Mouse (Mus musculus) WW6 (cell line): ENCODE results near the gene B9d1.

Source experiments
- DNase-seq: peaks from one replicate; pipeline ENCODE4 v3.0.0-alpha.2; 2013; ENCODE audit warnings: low read depth, low spot score

B9d1 gene

GRCm38 (mm10) chr11:61489085-61489484, 15.9 kb upstream of the B9d1 start:
- DNase-seq, result no peak

GRCm38 (mm10) chr11:61489874-61490273, 15.1 kb upstream of the B9d1 start:
- DNase-seq, result no peak

- DNase-seq, result no peak
Observed at GRCm38 (mm10) chr11:61490944-61491520, 13.9 kb upstream of the B9d1 start.

GRCm38 (mm10) chr11:61492749-61493401, 12.1 kb upstream of the B9d1 start:
- no peak for DNase-seq

GRCm38 (mm10) chr11:61493525-61494128, 11.3 kb upstream of the B9d1 start:
- no peak for DNase-seq

GRCm38 (mm10) chr11:61494129-61494997, 10.6 kb upstream of the B9d1 start, which contains the start of gene Mapk7:
Gene Mapk7, minus strand, starts transcription at chr11:61494406.
- peak; percentile 100 for DNase-seq

GRCm38 (mm10) chr11:61495528-61495927, 9.4 kb upstream of the B9d1 start:
- DNase-seq, result no peak

GRCm38 (mm10) chr11:61497490-61497889, 7.5 kb upstream of the B9d1 start:
- no peak for DNase-seq

- no peak for DNase-seq
Observed at GRCm38 (mm10) chr11:61498736-61499504, 6.0 kb upstream of the B9d1 start.

- DNase-seq, result no peak
Observed at GRCm38 (mm10) chr11:61503933-61504332, 1.0 kb upstream of the B9d1 start.

- peak; percentile 61 for DNase-seq
Observed at GRCm38 (mm10) chr11:61514953-61515352, 10.0 kb downstream of the B9d1 start.

GRCm38 (mm10) chr11:61517971-61518370, 13.0 kb downstream of the B9d1 start:
- DNase-seq, result no peak

GRCm38 (mm10) chr11:61518871-61519270, 13.9 kb downstream of the B9d1 start:
- DNase-seq, result no peak

GRCm38 (mm10) chr11:61519484-61520107, 14.7 kb downstream of the B9d1 start:
- no peak for DNase-seq

- no peak for DNase-seq
Observed at GRCm38 (mm10) chr11:61526872-61527271, 21.9 kb downstream of the B9d1 start.

GRCm38 (mm10) chr11:61529268-61529713, 24.3 kb downstream of the B9d1 start:
- peak; percentile 52 for DNase-seq

GRCm38 (mm10) chr11:61532820-61533219, 27.9 kb downstream of the B9d1 start:
- no peak for DNase-seq

GRCm38 (mm10) chr11:61533571-61533970, 28.6 kb downstream of the B9d1 start:
- no peak for DNase-seq

GRCm38 (mm10) chr11:61535530-61535929, 30.6 kb downstream of the B9d1 start:
- no peak for DNase-seq

GRCm38 (mm10) chr11:61536952-61537351, 32.0 kb downstream of the B9d1 start:
- DNase-seq, result no peak

- no peak for DNase-seq
Observed at GRCm38 (mm10) chr11:61537362-61537761, 32.4 kb downstream of the B9d1 start.
